Mouse (Mus musculus): Measurements from ENCODE around the gene Ftl1.

DNA sequence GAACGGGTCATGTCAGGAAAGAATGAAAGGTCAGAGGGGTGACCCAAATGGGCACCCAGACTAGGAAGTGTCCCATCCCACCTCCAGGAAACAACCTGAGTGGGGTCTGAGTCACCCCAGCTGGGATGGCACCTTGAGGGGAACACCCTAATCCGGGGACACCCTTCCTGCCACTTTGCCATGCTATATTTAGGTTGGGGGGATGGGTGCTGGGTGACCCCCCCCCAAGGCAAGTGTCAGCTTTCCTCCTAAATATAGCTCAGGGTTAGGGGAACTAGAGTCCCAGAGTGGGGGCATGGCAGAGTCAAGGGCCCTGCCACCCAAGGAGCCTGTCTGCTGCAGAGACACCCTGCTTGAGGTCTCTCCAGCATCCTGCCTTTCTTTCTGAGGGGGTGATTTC is 47.3 kb downstream of the Ftl1 start:
- no peak for TF ChIP-seq GATA1 (IDR thresholded peaks at IDR 0.05; ENCODE audit: borderline replicate concordance, low read length)
- no peak for TF ChIP-seq FLI1 (IDR thresholded peaks at IDR 0.05; ENCODE audit: low read length)
